Mouse (Mus musculus) midbrain, embryonic 14.5 days (tissue): ENCODE results near the gene Rgl1. TPM values are rescaled to one million over a fixed set of nuclear protein-coding genes. Genes with fewer than 3 reads are reported as not detected.
A peak's percentile ranks its signal among the peaks of the same experiment; 100 is the strongest.

Experiments
- ATAC-seq: fragments of 200-750 bp; cut with Nextera tagmentation; 2 replicates; pipeline ENCODE4 v1.8.0; 2017; ENCODE audit warnings: moderate number of reproducible peaks, moderate library complexity; ENCODE audit not compliant: low FRiP score, low TSS enrichment
- DNase-seq: peaks from one replicate; pipeline ENCODE4 v3.0.0-alpha.2; 2015
- H3K27ac ChIP-seq: fragments of 300-500 bp; sonication (generic); replicated peaks from 2 replicates; pipeline ENCODE4 v1.5.1; 2014; ENCODE audit warnings: mild to moderate bottlenecking, low read depth, low read length, moderate library complexity
- H3K27me3 ChIP-seq: fragments of 300-500 bp; sonication (generic); 2 replicates; pipeline ENCODE4 v1.6.1; 2014; ENCODE audit warnings: low read length, control low read depth, mixed read lengths; ENCODE audit not compliant: control insufficient read depth, insufficient read depth
- H3K36me3 ChIP-seq: fragments of 300-500 bp; sonication (generic); 2 replicates; pipeline ENCODE4 v1.6.1; 2014; ENCODE audit warnings: low read length, control low read depth; ENCODE audit not compliant: control insufficient read depth, insufficient read depth
- H3K4me1 ChIP-seq: fragments of 300-500 bp; sonication (generic); 2 replicates; pipeline ENCODE4 v1.6.1; 2014; ENCODE audit warnings: mild to moderate bottlenecking, antibody characterized with exemption, low read length, control low read depth; ENCODE audit not compliant: control insufficient read depth, insufficient read depth
- H3K4me2 ChIP-seq: fragments of 300-500 bp; sonication (generic); 2 replicates; pipeline ENCODE4 v1.6.1; 2014; ENCODE audit warnings: mild to moderate bottlenecking, low read length, moderate library complexity
- H3K4me3 ChIP-seq: fragments of 300-500 bp; sonication (generic); replicated peaks from 2 replicates; pipeline ENCODE4 v1.5.1; 2014; ENCODE audit warnings: low read depth, low read length
- H3K9ac ChIP-seq: fragments of 300-500 bp; sonication (generic); replicated peaks from 2 replicates; pipeline ENCODE4 v1.6.1; 2014; ENCODE audit warnings: mild to moderate bottlenecking, low read length, moderate library complexity
- H3K9me3 ChIP-seq: fragments of 300-500 bp; sonication (generic); 2 replicates; pipeline ENCODE4 v1.6.1; 2016; ENCODE audit warnings: low read length, control low read depth, mixed read lengths; ENCODE audit not compliant: control insufficient read depth
- WGBS: fragments of 180-500 bp; shearing (Covaris S2); extraction: QIAGEN DNeasy Blood & Tissue Kit; methylation state at CpG from one replicate; pipeline ENCODE4 v1.1.7; 2014; 5-methylcytosine and 5-hydroxymethylcytosine counted together
- polyA plus RNA-seq: library from polyadenylated mRNA; unstranded; fragments of >200 nt; fragmentation: Nextera tagmentation; extraction: Ambion mirVana; gene quantifications from 2 replicates; pipeline ENCODE4 v1.2.1, GENCODE M21; 2014

Gene Rgl1
- polyA plus RNA-seq, 1 experiment from 2014 or later = 16.6 TPM

DNA sequence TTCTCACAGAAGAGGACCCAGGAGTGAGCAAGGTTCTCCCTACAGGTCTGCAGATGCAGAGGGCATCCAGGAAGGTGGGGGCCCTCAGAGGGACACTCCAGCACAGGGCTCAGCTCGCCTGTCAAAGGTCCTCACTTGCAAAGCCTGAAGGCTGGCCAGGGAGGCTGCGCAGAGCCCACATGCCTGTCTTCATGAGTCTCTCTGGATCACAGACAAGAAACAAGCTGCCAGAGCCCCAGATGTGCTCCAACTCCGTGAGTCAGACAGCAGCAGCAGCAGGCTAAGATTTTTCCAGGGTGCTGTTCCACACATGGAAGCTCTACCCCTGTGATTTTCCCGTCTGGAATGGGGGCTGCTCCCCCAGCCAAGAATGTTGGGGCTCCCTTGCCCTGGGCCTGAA lies 251.9 kb downstream of the Rgl1 start:
- ATAC-seq = 0 out of 2 replicates have a peak, but pooled peaks have one; percentile 24

DNA sequence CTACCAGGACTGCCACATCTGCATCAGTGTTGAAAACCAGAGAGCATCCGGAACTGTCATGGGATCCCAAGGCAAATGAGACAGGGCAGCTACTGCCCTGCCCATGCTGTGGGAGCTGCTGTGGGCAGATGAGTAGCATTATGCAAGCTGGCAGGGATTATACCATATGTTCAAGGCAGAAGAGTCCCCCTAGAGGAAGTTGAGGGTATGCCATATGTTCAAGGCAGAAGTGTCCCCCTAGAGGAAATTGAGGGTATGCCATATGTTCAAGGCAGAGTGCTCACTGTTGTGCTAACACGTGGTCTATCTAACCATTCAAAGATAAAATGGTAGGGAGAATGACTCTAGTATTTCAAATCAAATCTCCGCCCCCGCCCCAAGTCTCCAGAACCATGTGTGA lies 254.9 kb downstream of the Rgl1 start:
- ATAC-seq (peak; percentile 50; the same call in 1 of the 2 replicates), DNase-seq (peak; percentile 45)
- H3K4me2 ChIP-seq = no peak overlapping the region
- H3K27ac ChIP-seq = no peak overlapping the region
- H3K9me3 ChIP-seq = no peaks in the 10 kb centered on the region
- no peaks in the 10 kb centered on the region for H3K27me3 ChIP-seq
- no peak overlapping the region for H3K9ac ChIP-seq
- 74% methylated on average over 4 of the region's 4 CpGs for WGBS
- no peaks in the 10 kb centered on the region for H3K4me1 ChIP-seq
- no peaks in the 10 kb centered on the region for H3K36me3 ChIP-seq
- no peak overlapping the region for H3K4me3 ChIP-seq

More for the DNA sequence above, 251.9 kb downstream of the Rgl1 start:
- Histone ChIP-seq H3K36me3 (peaks cover 5% of the 10 kb centered on the region), H3K9ac (no peak overlapping the region), H3K9me3 (no peaks in the 10 kb centered on the region), H3K4me1 (no peaks in the 10 kb centered on the region), H3K27me3 (no peaks in the 10 kb centered on the region), H3K27ac (0 out of 2 replicates have a peak overlapping the region, but pooled peaks have one; percentile 26), H3K4me2 (no peak overlapping the region), H3K4me3 (no peak overlapping the region)
- 62% methylated on average over 4 of the region's 4 CpGs for WGBS
- DNase-seq = no peak

- Histone ChIP-seq H3K4me3 (no peak overlapping the region), H3K4me2 (no peak overlapping the region), H3K9me3 (no peaks in the 10 kb centered on the region), H3K9ac (no peak overlapping the region), H3K27ac (no peak overlapping the region), H3K27me3 (no peaks in the 10 kb centered on the region), H3K4me1 (no peaks in the 10 kb centered on the region), H3K36me3 (no peaks in the 10 kb centered on the region)
- no peak for DNase-seq
- 95% methylated on average over 11 of the region's 11 CpGs for WGBS
- ATAC-seq = no peak
These were observed 257.5 kb downstream of the Rgl1 start for GRCm38 (mm10) chr1:152508481-152509220.

DNA sequence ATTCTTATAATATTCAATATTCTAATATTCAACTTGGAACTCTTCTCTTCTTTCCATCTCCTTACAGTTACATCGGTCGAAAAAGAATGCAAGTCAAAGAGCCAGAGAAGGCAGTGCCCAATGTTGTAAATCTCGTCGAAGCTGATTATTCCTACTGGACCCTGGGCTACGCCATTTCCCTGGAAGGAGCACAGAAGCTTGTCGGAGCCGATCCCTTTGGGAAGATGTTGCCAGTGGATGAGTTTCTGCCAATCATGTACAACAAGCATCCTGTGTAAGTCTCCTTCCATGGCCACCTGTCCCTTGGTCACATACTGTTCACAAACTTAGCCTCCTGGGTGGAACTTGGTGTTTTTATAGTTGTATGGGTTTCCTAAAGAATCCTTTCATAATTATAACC lies 259.4 kb downstream of the Rgl1 start:
- Histone ChIP-seq H3K27me3 (no peaks in the 10 kb centered on the region), H3K4me2 (no peak overlapping the region), H3K4me1 (no peaks in the 10 kb centered on the region), H3K4me3 (no peak overlapping the region), H3K36me3 (no peaks in the 10 kb centered on the region), H3K9me3 (no peaks in the 10 kb centered on the region), H3K9ac (no peak overlapping the region), H3K27ac (no peak overlapping the region)
- DNase-seq (no peak), ATAC-seq (no peak)
- WGBS = 97% methylated on average over 7 of the region's 7 CpGs

GRCm38 (mm10) chr1:152506175-152506574 lies 260.0 kb downstream of the Rgl1 start:
- WGBS = 90% methylated on average over 5 of the region's 5 CpGs
- ATAC-seq (no peak), DNase-seq (no peak)
- Histone ChIP-seq H3K9me3 (no peaks in the 10 kb centered on the region), H3K27ac (no peak overlapping the region), H3K4me3 (no peak overlapping the region), H3K27me3 (no peaks in the 10 kb centered on the region), H3K9ac (no peak overlapping the region), H3K4me2 (no peak overlapping the region), H3K4me1 (no peaks in the 10 kb centered on the region), H3K36me3 (no peaks in the 10 kb centered on the region)

DNA sequence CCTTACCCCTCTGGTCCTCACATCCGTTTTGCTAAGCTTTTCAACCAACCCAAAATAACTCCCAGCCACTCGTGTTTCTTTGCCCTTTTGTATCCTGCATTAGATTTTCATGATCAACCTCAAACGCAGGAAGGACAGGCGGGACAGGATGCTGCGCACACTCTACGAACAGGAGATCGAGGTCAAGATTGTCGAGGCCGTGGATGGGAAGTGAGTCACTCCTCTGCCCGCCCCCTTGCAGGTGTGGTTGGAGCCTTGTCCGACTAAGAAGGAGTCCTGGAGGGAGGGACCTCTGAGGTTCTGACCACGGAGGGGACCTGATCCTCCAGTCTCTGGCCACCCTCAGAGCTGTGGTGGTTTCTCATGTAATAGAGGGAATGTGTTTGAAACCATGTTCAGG lies 266.3 kb downstream of the Rgl1 start:
- no peaks in the 10 kb centered on the region for H3K36me3 ChIP-seq
- 90% methylated on average over 12 of the region's 12 CpGs for WGBS
- no peak overlapping the region for H3K9ac ChIP-seq
- H3K4me2 ChIP-seq = no peak overlapping the region
- H3K4me1 ChIP-seq = 0 out of 2 replicates have a peak, but pooled peaks cover 3% of the 10 kb centered on the region
- no peak for DNase-seq
- no peak for ATAC-seq
- H3K27me3 ChIP-seq = no peaks in the 10 kb centered on the region
- no peak overlapping the region for H3K4me3 ChIP-seq
- H3K9me3 ChIP-seq = no peaks in the 10 kb centered on the region
- H3K27ac ChIP-seq = no peak overlapping the region

DNA sequence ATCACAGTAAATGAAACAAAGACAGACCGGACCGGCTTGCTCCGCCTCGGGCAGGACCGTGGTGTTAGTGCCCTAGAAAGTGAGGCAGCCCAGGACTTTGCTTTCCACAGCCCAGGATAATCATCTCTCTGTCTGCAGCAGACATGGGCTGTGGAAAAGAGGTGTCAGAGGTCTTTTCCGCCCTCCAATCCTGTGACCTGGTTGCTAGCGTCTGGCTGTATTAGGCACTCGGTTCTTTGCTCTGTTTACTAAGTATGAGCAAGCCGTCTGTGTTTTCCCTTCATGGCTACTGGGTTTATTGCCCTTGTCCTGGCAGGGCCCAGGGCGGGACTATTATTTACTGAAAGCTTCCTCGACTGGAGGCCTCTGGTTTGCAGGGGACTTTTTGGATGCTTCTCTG lies 268.6 kb downstream of the Rgl1 start:
- ATAC-seq (no peak), DNase-seq (no peak)
- Histone ChIP-seq H3K27me3 (no peaks in the 10 kb centered on the region), H3K27ac (no peak overlapping the region), H3K36me3 (no peaks in the 10 kb centered on the region), H3K4me2 (no peak overlapping the region), H3K9me3 (no peaks in the 10 kb centered on the region), H3K4me3 (no peak overlapping the region), H3K9ac (no peak overlapping the region), H3K4me1 (0 out of 2 replicates have a peak, but pooled peaks cover 3% of the 10 kb centered on the region)
- WGBS = 73% methylated on average over 11 of the region's 11 CpGs

DNA sequence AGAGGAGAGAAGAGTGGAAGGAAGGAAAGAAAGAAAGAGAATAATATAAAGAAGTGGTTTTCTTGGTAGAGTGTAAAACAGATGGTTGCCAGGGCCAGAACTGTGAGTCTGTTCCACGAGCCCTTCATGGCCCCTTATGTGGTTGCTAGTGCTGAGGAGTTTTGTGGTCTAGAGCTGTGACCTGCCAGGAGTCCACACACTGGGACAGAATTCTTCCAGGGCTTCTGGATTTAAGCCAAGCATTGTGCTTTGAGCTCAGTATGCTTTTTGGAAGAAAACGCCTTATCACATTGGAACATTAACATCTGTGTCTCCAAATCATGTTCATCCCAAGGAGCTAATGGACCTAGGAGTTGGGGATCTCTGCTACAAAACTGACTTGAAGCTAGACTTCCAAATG lies 269.3 kb downstream of the Rgl1 start:
- WGBS = 68% methylated on average over 2 of the region's 2 CpGs

DNA sequence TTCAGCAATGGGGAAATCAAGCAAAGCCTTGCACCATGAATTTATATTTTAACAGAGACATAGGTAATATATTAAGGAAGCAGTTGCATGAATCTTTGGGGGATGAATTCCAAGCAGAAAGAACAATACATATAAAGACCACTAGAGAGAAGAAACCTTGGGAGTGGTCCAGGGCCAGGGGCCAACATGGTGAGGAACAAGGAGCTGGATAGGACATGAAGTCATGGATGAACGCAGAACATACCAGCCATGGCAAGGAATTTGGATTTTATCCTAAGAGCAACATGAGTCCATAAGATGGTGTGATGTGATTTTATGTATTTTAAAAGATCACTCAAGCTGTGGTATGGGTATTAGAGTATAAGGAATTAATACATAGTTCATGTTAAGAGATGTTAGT lies 273.9 kb downstream of the Rgl1 start:
- Histone ChIP-seq H3K36me3 (no peaks in the 10 kb centered on the region), H3K4me3 (no peak overlapping the region), H3K9me3 (no peaks in the 10 kb centered on the region), H3K9ac (no peak overlapping the region), H3K27me3 (no peaks in the 10 kb centered on the region), H3K4me1 (0 out of 2 replicates have a peak, but pooled peaks cover under 1% of the 10 kb centered on the region), H3K4me2 (no peak overlapping the region), H3K27ac (no peak overlapping the region)
- 94% methylated on average over 1 of the region's 1 CpGs for WGBS
- DNase-seq (no peak), ATAC-seq (no peak)

More for the DNA sequence above, 269.3 kb downstream of the Rgl1 start:
- Histone ChIP-seq H3K9ac (no peak overlapping the region), H3K36me3 (no peaks in the 10 kb centered on the region), H3K4me3 (no peak overlapping the region), H3K27ac (no peak overlapping the region), H3K4me2 (no peak overlapping the region), H3K27me3 (no peaks in the 10 kb centered on the region), H3K4me1 (0 out of 2 replicates have a peak, but pooled peaks cover 3% of the 10 kb centered on the region), H3K9me3 (no peaks in the 10 kb centered on the region)
- ATAC-seq = no peak
- peak; percentile 15 for DNase-seq
